Mouse (Mus musculus) mouse embryonic stem cell (cell line): ENCODE data around the gene Gga1.

Experiments
- in situ Hi-C, 2 experiments: fragments of 300-500 bp; cut with MboI; formaldehyde crosslinking; loops; 1 replicate in 1 of 2; 3 replicates in 1 of 2; pipeline ENCODE4 v1.14.3; 2019 to 2020; ENCODE audit warnings: low sequenced_read_pairs in 2 of 2, low pct_unique_long_range_greater_than_20kb in 1 of 2, mixed read lengths in 1 of 2; ENCODE audit not compliant: unreplicated experiment in 1 of 2

The Gga1 gene

DNA sequence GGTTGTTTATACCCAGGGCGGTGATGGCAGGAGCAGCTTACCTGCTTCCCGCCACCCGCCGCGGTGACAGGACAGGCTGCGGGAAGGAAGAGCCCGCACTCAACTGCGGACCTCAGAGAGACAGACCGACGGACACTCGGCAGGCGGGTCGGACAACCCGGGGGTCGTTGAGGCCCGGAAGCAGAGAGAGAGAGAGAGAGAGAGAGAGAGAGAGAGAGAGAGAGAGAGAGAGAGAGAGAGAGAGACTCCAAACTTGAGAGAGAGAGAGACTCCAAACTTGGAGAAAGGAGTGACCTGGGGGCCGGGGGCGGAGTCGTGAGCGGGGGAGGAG is 22.4 kb downstream of the Gga1 start, which contains the start of gene Gm49510:
Gm49510 (plus strand) TSS at position 259 of the 331 bp plus-strand sequence.
- in situ Hi-C loops: no loop called here

DNA sequence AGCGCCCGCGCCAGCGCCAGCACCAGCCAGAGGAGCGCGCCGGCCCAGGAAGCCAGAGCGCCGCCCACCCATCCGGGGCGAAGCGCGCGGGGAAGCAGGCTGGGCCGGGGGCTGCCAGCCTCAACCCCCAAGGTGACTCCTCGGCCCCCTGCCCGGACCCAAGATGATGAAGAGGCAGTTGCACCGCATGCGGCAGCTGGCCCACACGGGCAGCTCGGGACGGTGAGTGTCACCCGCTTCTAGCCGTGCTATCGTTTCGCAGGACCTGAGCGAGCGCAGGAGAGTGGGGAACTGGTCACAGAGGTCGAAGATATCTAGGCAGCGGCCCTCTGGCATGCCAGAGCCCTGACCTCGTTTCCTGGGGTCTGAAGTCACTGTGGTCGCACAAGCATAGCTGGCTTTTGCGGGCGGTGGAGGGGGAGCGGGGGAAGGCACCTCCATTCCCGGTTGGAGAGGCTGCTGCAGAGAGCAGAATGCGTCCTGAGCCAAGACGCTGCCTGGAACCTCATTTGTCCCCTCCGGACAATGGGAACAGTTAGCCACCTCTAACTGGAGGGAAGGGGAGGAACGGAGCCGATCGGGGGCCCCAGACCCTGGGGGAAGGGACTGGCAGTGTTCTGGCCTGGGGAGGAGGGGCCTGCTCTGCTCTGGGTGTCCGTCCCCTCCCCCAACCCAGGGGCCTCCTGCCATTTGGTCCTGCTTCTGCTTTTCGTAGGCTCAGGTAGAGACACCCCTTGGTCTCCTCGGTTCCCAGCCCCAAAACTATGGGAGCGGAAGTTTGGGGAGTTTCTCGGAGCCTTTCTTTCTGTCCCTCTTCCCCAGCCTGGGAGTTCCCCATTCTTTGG is 23.0 kb downstream of the Gga1 start, which contains the start of gene Sh3bp1:
Sh3bp1 (plus strand) TSS at position 29 of the 845 bp plus-strand sequence.
- in situ Hi-C loops: no loop called here

DNA sequence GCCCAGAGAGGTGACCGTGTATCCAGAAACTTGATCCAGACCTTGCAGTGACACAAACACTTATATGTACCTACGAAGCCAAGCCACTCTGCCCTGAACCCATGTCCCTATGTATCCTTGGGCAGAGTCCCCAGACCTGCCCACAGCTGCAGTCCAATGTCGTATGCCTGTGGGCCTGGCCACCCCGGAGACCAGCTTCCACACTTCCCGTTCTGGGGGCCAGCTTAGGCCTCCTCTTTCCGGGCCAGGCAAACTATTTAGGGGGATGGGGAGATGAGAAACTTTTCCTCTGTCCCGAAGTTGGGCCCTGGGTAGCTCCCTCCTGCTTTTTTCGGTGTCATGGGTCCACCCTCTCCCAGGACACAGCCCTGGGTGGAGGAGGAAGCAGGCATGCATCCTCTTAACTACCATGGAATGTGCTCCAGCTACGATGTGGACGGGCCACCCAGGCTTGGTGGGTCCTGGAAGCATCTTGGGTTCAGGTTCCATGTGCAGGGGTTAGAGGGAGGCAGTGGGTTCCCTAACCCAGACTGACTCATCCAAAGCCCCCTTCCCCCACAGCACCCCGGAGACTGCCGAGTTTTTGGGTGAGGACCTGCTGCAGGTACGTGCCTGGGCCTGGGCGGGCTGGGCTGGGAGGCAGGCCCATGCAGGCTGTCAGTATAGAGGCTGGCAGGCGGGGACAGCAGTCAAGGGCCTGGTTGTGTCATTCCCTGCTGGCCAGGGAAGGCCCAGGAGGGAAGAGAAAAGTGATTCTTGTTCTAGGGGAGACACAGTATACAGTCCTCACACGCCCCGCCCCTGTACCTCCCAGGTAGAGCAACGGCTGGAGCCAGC is 23.8 kb downstream of the Gga1 start:
- in situ Hi-C loops: no loop called here

DNA sequence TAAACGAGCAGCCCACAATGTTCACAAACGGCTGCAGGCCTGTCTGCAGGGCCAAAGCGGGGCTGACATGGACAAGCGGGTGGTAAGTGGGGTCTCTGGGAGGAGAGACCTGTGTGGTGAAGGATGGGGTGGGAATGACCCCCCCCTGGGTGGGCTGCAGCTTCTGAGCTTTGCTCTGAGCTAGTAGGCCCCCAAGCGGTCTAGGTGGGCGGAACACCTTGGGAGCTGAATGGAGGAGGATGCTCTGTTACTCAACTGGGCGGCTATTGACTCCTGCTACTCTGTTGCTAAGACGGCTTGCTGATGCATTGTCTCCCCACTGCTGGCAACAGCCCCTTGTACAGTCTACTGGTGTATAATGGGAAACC is 24.4 kb downstream of the Gga1 start:
- in situ Hi-C loops: no loop called here

DNA sequence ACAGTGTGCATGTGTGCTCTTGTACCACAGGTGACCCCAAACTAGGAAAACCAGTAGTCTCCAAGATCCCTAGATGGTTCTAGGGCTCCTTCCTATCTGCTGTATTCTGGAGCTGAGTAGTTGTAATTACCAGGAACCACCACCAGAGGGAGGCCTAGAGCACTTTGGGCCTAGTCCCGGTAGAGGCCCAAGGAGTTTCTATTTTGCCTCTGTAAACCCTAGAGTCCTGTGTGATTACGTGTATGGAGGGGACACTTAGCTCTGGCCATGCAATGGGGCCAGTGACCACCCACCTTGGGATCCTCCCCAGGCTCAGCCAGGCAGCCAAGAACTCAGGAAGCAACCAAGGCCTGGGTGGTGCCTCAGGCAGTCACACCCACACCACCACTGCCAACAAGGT is 26.3 kb downstream of the Gga1 start:
- in situ Hi-C loops: no loop called here

DNA sequence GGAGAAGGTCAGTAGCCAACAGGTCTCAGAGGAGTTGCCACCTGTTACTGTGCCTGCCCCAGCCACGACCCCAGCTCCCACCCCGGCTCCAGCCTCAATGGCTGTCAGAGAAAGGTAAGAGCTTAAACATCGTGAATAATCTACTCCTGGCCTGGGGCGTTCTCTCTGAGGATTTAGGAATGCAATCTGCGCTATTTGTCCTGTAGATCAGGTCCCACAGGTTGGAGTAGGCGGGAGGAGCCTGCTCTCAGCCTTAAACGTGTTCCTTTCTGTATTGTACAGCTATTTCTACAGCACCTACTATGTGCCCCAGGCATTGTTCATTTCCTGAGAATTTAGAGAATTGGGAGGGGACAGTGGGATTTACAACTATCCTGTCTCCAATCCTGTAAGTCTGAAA is 31.4 kb downstream of the Gga1 start:
- in situ Hi-C loops: no loop called here

DNA sequence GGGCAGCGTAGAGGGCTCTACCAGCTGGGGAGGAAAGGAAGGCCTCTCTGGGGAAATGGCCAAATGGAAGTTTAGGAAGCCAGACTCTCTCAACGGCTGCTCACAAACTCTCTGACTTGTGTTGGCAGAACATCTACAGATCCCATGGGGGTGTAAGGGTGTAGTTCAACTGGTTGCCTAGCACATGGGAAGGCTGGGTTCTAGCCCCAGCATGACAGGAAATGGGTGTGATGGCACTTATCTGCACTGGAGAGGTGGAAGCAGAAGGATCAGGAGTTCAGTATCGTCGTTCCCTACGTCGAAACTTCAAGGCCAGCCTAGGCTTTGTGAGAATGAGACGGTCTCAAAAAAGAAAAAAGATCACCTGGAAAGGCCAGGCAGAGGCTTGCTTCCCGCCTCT is 32.0 kb downstream of the Gga1 start:
- in situ Hi-C loops: no loop called here

DNA sequence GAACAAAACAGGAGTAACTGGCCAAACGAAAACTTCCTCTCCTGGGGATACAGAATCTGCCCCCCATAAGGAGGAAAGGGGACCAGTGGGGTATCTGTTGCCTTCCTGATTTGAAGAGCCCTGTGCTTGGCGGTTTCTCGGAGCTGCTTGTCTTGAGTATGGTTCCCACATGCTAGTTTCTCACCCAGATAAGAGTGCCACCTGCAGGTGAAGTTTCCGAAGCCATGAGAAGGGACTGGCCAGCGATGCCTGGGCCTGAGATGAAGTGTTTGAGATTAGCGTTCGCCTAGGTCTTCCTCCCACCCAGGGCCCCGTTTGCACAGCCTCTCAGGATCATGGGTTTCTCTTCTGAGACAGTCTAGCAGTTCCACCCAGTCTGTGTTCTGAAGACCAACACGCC is 35.0 kb downstream of the Gga1 start:
- in situ Hi-C loops: no loop called here

DNA sequence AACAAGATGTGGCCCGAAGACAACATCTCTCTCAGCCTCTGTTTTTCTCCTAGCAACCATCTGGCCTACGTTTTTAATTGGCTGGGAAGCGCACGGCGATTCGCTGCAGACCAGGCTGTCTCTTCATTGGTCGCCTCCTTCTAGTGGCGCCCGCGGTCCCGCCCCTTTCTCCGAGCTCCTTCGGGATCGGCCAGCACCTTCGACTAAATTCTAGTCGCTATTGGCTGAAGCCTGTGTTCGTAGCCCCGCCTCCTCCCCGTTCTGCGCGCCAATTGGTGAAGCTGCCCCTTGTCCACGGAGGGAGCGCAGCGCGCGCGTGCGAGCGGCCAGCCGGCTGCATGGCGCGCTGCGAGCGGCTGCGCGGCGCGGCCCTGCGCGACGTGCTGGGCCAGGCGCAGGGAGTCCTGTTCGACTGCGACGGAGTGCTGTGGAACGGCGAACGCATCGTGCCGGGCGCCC is 36.7 kb downstream of the Gga1 start, which contains the start of gene Pdxp:
Pdxp (plus strand) TSS at position 288 of the 459 bp plus-strand sequence.
- in situ Hi-C loops: no loop called here

DNA sequence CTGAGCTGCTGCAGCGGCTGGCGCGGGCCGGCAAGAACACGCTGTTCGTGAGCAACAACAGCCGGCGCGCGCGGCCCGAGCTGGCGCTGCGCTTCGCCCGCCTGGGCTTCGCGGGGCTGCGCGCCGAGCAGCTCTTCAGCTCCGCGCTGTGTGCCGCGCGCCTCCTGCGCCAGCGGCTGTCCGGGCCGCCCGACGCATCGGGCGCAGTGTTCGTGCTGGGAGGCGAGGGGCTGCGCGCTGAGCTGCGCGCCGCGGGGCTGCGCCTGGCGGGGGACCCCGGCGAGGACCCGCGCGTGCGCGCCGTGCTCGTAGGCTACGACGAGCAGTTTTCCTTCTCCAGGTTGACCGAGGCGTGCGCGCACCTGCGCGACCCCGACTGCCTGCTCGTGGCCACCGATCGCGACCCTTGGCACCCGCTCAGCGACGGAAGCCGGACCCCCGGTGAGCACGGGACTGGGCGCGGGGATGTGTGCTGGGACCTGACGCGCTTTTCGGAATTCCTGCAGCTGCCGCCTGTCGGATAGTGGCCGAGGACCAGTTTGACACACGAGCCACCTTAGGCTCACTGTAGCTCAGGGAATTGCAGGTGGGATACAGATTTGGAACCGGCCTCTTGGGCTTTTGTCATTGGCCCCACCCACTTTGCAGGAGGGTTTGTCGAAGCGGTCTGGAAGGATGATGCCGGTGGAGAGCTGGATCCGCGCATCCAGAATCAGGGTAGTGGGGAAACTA is 37.3 kb downstream of the Gga1 start:
- in situ Hi-C loops: no loop called here

DNA sequence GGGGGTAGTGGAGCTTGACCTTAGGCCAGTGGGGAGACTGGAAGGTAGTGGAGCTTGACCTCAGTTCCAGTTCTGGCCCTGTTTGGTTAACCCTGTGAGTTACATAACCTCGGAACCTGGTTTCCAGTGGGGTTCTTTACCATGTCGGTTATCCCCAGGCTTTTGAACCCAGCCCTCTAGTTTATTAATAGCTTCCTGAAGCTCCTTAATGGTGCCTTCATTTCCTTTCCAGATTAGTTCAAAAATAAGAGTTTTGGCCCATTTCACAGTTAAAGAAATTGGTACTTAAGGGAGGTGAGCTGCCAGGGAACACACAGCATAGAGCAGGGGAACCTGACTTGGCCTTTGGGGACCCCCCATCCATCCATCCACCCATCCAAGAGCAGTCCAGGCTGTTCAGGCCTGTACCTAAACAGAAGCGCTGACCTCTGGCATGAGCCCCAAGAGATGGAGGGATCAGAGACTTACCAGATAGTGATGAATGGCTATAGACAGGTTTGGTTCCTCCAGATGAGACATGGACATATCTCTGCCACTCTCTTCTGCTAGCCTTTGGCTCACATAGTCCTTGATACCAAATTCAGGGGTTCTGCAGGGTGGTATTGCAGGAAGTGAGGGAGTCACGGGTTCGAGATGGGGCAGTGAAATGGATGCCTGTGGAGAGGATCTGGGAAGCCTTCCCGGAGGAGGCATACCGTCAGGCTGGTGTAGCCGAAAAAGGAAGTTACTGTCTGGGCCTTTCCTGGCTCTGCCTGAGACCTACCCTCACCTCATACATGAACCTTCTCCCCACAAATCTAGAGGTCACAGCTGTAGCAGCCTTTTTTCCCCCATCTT is 38.1 kb downstream of the Gga1 start:
- in situ Hi-C loops: no loop called here

DNA sequence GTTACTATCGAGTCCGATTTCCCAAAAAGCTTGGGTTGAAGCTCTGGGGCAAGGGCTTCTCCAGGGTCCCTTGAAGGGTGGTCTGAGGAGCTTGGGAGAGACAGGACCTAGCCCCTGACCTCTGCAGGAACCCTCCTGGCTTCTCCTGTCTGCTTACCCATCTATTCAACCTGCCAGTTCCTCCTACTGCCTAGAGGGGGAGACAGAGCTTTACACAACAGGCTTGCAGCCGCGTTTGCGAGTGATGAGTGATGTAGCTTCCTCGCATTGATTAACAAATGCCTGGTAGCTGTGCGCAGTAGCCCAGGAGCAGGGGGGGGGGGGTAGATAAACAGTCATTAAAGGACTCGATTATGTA is 38.6 kb downstream of the Gga1 start:
- in situ Hi-C loops: no loop called here

DNA sequence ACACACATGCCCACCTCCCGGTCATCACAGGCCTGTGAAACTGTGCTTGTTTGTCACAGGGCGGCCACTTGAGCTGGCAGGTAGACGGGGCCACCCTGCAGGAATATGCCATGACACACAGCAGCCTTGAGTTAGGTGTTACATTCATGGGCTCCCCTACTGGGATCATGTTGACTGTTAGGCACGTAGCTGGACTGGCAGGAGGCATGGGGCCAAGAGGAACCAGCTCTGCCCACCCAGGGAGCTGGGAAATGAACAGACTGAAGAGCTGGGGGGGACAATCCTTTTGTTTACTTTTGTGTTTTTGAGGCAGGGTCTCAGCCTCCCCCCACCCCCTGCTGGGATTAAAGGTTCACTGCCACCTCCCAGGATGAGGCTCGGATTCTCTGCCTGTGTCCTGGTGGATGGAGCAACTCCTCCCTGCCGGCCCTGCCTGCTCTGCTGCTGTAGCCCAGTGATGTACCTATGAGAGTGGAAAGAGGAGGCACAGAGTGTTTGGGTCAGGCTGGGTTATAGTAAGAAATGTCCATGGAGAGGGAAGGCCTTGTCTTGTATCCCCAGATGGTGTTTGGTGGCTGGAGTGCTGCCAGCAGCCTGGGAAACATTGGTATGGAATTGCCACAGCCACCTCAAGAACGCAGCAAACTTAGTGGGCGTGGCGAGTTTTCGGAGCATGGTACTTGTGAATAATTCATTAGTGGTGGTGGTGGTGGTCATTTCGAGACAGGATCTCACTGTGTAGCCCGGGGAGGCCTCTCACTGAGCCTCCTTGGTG is 39.2 kb downstream of the Gga1 start:
- in situ Hi-C loops: no loop called here

DNA sequence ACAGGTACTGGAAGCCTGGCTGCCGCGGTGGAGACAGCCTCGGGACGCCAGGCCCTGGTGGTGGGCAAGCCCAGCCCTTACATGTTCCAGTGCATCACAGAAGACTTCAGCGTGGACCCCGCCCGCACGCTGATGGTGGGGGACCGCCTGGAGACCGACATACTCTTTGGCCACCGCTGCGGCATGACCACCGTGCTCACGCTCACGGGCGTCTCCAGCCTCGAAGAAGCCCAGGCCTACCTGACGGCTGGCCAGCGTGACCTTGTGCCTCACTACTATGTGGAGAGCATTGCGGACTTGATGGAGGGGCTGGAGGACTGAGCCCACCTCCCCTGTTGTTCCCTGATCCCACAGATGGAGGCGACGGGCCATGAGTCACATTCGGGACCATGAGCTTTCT is 41.1 kb downstream of the Gga1 start:
- in situ Hi-C loops: no loop called here

DNA sequence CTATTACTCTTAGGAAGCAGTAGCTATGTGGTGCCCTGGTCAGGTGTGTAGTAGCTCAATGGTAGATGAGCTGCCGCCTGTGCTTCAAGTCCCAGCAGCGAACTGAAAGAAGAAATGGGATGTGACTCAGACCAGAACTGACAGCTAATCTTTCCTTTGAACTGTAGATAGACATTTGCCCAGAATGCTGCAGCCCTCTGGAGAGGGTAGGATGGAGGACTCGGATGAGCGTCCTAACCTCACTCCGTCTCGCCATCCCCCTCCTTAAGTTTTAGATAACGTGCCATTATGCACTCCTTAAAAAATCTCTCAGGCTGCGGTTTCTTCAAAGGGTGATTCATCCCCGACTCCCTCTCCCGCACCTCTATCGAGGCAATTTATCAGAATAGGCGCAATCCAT is 42.9 kb downstream of the Gga1 start:
- in situ Hi-C loops: no loop called here

DNA sequence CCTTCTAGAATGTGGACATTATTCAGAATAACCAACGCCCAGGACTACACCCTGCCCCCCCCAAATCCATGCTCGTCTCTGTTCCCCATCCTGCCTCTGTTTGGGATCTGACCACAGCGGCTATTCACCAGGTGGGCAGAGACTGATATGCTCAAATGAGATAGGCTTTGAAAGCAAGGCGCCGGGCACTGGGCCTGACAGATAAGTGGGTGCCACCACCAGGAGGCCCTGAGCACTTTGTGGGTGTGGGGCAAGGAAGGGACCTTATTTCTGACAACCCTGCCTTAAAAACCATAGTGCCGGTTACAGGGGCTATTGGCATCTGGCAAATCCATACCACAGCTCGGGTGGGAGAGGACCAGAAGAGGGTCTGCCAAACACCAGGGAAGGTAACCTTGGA is 45.7 kb downstream of the Gga1 start:
- in situ Hi-C loops: no loop called here

DNA sequence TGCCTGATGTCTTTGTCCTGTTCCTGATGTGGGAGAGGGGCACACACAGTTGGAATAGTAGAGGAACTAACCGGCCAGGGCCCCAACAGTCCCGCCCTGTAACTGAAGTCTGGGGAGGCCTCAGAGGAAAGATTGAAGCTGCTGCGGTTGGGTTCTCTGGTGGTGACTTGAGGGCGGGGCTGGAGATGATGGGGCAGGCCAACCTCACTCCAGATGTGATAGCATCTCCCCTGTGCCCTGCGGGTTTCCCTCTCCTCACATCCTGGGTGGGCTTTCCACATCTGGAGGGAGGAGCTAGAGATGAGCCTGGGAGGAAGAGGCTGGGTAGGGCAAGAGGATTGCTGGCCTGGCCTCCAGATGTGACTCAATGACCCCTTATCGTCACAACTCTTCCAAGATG is 46.6 kb downstream of the Gga1 start:
- in situ Hi-C loops: no loop called here

DNA sequence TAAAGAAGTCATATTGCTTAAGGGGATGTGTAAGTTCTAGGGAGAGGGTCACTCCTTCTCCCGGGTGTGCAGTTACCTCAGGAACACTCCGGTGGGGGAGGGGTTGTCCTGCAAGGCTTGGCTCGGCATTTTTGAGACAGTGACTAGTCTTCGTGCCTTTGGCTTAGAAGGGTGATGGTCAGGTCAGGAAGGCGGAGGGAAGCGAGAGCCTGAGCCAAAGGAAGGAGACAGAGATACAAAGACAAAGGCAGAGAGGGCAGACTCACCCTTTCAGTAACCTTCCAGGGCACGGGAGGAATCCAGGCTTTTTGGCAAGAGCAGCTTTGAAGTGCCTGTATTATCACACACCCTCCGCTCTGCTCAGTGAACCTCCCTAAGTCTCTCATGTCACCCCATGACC is 48.1 kb downstream of the Gga1 start:
- in situ Hi-C loops: no loop called here
